Mouse (Mus musculus) megakaryocyte progenitor cell, adult 5-6 weeks (primary cell): ENCODE results near the gene Tmem138. TPM values are rescaled to one million over a fixed set of nuclear protein-coding genes. Genes with fewer than 3 reads are reported as not detected.

Source experiments
- ATAC-seq: replicated peaks from 2 replicates; pipeline ENCODE4 v1.8.0; 2016; ENCODE audit warnings: mild to moderate bottlenecking, moderate TSS enrichment, inconsistent platforms; ENCODE audit not compliant: poor library complexity
- total RNA-seq, 2 experiments: library from RNA; stranded (forward) in 1 of 2; stranded (reverse) in 1 of 2; fragments of 157-497, 149-512 nt in 1 of 2; fragments of 200-1000 nt in 1 of 2; gene quantifications; 2 replicates each; pipeline versions ENCODE4 v1.2.3 to v1.2.4; 2015 to 2017

The Tmem138 gene
- total RNA-seq (2015): 37.8 and 38.7 TPM in 2 replicates
- total RNA-seq (2017): 8.2 and 10.5 TPM in 2 replicates

DNA sequence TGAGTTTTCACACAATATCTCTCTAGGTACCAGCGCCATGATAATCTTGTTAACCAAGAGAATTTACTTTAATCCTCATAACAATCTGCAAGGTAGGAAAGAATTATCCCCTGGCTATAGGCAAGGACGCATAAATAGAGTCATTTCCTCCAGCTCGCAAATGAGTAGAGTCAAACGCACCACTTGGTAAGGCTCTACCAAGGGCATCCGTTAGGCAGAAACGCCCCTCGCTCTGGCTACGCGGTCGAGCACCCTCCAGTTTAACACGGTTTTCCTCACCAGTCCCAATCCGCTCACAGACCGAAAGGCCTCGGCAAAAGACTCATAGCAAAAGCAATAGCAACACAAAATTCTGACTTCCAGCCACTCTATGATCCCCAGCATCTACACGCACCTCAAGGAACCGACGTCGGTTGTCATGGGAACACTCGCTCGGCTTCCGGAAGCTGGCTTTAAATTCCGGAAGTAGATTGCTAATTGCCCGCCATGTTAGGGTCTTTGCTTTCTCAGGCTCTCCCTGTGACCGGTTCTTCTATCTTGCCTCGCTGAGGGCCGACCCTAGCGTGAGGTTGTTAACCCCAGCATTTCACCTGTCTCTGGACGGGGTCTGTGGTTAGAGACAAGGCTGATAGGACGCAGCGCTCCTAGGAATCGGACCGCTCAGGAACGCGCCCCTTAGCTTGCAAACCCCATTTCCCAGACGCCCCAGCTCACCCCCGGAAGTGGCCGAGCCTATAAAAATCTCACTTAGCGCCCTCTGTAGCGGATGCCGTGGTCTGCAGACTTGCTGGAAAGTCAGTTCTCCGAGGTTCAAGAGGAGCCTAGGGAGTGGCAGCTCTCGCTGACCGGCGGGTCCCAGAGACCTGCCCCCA, at the start of gene Tmem138, which contains the start of gene Cyb561a3:
Tmem138 (minus strand) TSS at position 673 of the 872 bp plus-strand sequence.
Cyb561a3 (plus strand) TSS at position 483 of the 872 bp plus-strand sequence.
- ATAC-seq: peak; percentile 91

DNA sequence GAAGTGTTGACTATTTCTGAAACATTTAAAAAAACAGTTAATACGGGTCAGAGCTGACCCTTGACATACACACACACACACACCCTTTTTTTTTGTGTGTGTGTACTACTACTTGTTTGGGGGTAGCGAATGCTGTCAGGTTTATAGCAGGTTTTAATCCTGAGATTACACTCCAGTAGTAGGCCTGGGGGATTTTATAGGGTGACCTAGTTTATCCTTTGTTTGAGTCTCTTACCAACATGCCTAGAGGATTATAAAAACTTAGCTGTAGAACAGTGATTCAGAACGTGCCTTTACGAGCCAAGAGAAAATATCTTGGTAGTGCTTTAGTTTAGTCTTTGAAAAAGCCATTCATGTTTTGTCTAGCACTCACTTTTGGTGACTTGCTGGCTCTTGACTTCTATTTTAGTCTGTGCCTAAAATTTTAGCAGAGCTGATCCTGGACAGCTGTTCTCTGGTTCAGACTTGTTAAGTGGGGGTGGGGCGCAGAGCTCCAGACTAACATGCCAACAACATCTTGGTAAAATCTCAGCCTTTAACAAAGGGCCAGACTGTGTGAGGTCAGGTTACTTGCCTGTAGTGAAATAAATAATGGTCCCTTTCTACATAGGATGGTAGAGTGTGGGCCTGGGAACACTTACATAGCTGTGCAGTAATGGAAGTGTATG, 31.5 kb upstream of the Tmem138 start:
- ATAC-seq: no peak

GRCm38 (mm10) chr19:10605901-10606622, 28.9 kb upstream of the Tmem138 start:
- no peak for ATAC-seq

GRCm38 (mm10) chr19:10605293-10605900, 28.2 kb upstream of the Tmem138 start, which contains the start of the genes Ddb1 and Tkfc:
Gene Ddb1 (plus strand): TSS chr19:10605327.
Gene Tkfc (minus strand): TSS chr19:10605654.
- ATAC-seq: peak; percentile 92

- ATAC-seq: no peak
Observed at GRCm38 (mm10) chr19:10604534-10604933, 27.4 kb upstream of the Tmem138 start.

DNA sequence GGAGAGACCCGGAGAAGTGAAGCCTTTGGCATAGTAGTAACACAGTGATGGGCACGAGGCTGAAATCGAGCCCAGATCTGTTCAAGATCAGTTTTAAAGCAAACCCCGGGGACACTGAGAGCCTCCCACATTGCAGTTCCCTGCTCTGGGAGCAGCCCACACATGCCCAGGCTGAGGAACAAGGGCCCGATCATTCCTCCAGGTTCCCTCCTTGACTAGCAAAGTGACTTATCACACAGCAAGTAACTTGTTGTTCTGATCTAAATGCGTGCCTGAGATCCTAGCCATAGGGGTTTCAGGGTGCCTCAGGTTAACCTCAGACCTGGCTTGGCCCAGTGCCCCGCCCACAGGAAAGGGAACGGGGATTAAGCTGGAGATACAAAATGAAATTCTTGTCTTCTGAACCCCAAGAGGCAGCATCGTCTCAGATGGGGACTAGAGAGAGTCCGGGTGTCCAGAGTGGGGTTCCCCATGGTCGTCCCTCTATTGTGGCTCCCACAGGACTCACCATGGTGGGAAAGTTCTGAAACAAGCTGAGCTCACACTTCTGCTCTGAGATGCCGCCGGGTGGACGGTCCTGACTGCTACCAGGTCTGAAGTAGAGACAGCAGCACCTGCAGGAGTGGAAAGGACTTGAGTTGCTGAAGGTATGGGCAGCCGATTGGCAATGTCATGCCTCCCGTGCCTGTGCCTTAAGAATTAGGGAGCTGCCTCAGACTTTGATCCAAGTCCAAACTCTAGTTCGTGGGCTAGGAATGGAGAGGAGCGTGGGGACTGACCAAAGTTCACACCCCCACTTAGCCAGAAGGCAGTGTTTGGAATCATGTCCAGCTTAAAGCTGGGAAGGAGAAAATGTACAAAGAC, 26.7 kb upstream of the Tmem138 start:
- ATAC-seq: no peak

GRCm38 (mm10) chr19:10602787-10603186, 25.6 kb upstream of the Tmem138 start:
- peak; percentile 59 for ATAC-seq

- ATAC-seq: 0 out of 2 replicates have a peak, but pooled peaks have one; percentile 1
Observed at GRCm38 (mm10) chr19:10602247-10602769, 25.1 kb upstream of the Tmem138 start.

DNA sequence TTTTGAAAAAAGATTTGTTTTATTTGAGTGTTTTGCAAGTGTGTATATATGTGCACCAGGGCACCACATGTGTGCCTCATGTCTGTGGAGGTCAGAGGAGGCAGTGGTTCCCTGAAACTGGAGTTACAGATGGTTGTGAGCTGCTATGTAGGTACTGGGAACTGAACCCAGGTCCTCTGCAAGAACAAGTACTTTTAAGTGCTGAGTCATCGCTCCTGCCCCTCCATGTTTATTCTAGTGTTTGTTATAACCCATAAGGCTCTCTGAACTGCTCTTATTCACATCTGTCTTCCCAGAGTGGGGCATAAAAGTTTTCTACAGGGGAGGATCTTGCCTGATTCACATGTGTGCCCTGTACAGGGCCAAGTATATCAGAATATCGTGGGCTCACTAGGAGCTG, 22.5 kb upstream of the Tmem138 start:
- no peak for ATAC-seq

- peak; percentile 71 for ATAC-seq
Observed at GRCm38 (mm10) chr19:10598188-10598587, 21.0 kb upstream of the Tmem138 start.

DNA sequence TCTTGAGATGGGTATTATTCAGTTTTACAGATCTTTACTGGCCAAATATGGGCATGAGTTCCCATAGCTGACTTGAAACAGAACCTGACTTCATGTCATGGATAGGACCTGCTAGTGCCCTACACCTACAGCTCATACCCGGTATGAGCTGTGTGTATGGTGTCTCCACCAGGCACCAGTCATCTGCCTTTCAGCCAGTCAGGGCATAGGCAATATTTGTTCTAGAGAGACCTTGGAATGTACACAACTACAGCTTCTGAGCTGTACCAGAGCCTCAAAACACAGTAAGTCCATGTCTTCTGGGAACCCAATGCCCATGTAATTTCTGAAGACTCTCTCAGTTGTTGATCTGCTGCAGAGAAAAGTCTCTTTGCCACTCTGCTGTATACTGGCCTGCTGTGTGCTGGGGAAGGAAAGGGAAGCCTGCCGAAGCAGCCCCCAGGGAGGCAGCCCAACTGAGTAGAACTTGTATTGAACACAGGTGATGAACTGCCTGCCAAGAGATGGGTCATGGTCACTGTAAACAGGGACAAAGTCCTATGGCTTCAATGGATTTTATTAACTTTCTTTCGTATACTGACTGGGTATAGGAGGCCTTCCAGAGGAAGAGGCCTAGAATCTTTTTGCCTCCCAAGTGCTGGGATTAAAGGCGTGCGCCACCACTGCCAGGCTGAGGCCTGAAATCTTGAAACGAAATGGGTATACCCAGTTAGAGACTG, 14.7 kb upstream of the Tmem138 start:
- no peak for ATAC-seq

- ATAC-seq: no peak
Observed at GRCm38 (mm10) chr19:10590301-10590700, 13.1 kb upstream of the Tmem138 start.

GRCm38 (mm10) chr19:10589127-10589857, 12.1 kb upstream of the Tmem138 start:
- ATAC-seq: peak; percentile 87

- peak; percentile 54 for ATAC-seq
Observed at GRCm38 (mm10) chr19:10587231-10587630, 10.1 kb upstream of the Tmem138 start.

GRCm38 (mm10) chr19:10585112-10585511, 8.0 kb upstream of the Tmem138 start:
- no peak for ATAC-seq

GRCm38 (mm10) chr19:10583550-10584146, 6.5 kb upstream of the Tmem138 start:
- peak; percentile 53 for ATAC-seq

DNA sequence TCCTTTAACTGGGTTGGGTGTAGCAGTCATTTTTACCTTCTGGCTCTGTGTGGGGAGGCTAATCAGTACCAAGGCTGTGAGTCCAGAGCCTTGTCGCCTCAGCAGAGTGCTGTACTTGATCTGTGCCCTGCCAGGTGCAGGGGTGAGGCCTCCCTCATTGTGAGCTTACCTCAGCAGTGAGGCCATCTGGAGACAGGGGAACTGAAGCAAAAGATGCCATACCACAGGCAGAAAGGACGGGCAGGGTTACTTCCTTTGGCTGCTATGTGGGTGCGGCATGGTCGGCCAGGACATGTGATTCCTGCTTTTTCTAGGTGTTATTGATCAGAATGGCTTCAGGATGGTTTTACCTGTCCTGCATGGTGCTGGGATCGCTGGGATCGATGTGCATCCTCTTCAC, 4.8 kb upstream of the Tmem138 start:
- no peak; the same call in 1 of the 2 replicates for ATAC-seq

- no peak; the same call in 1 of the 2 replicates for ATAC-seq
Observed at GRCm38 (mm10) chr19:10580761-10581160, 3.6 kb upstream of the Tmem138 start.
